Mouse (Mus musculus) thymus, adult 2 months (tissue): ENCODE measurements around the gene Tuba3b.

ENCODE experiments used
- CTCF ChIP-seq: fragments of 200-500 bp; IDR thresholded peaks from 2 replicates; pipeline ENCODE4 v1.5.1; 2012; ENCODE audit warnings: mild to moderate bottlenecking, control low read depth, low read length, moderate library complexity, borderline replicate concordance; ENCODE audit not compliant: control insufficient read depth, poor library complexity, insufficient read depth; ENCODE audit errors: extremely low read depth
- POLR2A ChIP-seq: fragments of 200-500 bp; IDR thresholded peaks from 2 replicates; pipeline ENCODE4 v1.6.1; 2012; ENCODE audit warnings: mild to moderate bottlenecking, low read length, control low read depth, moderate library complexity; ENCODE audit not compliant: control insufficient read depth, poor library complexity, insufficient read depth; ENCODE audit errors: extremely low read depth

- TF ChIP-seq CTCF = no peak
- TF ChIP-seq POLR2A = no peak
Measured at GRCm38 (mm10) chr6:145660943-145661342, 45.4 kb downstream of the Tuba3b start.
